Mouse (Mus musculus) intestine, embryonic 15.5 days (tissue): ENCODE results near the gene Gm45713. TPM values are rescaled to one million over a fixed set of nuclear protein-coding genes. Genes with fewer than 3 reads are reported as not detected.

Source experiments
- ATAC-seq: fragments of 200-750 bp; cut with Nextera tagmentation; 2 replicates; pipeline ENCODE4 v1.8.0; 2017; ENCODE audit warnings: moderate TSS enrichment, moderate library complexity
- H3K27ac ChIP-seq: fragments of 300-500 bp; sonication (generic); 2 replicates; pipeline ENCODE4 v1.5.1; 2015; ENCODE audit warnings: mild to moderate bottlenecking, inconsistent platforms
- H3K27me3 ChIP-seq: fragments of 300-500 bp; sonication (generic); replicated peaks from 2 replicates; pipeline ENCODE4 v1.6.1; 2015; ENCODE audit warnings: inconsistent platforms
- H3K36me3 ChIP-seq: fragments of 300-500 bp; sonication (generic); 2 replicates; pipeline ENCODE4 v1.6.1; 2015; ENCODE audit warnings: inconsistent platforms
- H3K4me1 ChIP-seq: fragments of 300-500 bp; sonication (generic); replicated peaks from 2 replicates; pipeline ENCODE4 v1.6.1; 2015; ENCODE audit warnings: inconsistent platforms
- H3K4me2 ChIP-seq: fragments of 300-500 bp; sonication (generic); replicated peaks from 2 replicates; pipeline ENCODE4 v1.6.1; 2015; ENCODE audit warnings: mild to moderate bottlenecking, inconsistent platforms
- H3K4me3 ChIP-seq: fragments of 300-500 bp; sonication (generic); replicated peaks from 2 replicates; pipeline ENCODE4 v1.5.1; 2015; ENCODE audit warnings: inconsistent platforms
- H3K9ac ChIP-seq: fragments of 300-500 bp; sonication (generic); 2 replicates; pipeline ENCODE4 v1.6.1; 2015; ENCODE audit warnings: inconsistent platforms
- H3K9me3 ChIP-seq: fragments of 300-500 bp; sonication (generic); 2 replicates; pipeline ENCODE4 v1.6.1; 2016; ENCODE audit warnings: inconsistent platforms
- WGBS: fragments of 180-500 bp; shearing (Covaris S2); methylation state at CpG from one replicate; pipeline ENCODE4 v1.1.7; 2015; 5-methylcytosine and 5-hydroxymethylcytosine counted together
- polyA plus RNA-seq: library from polyadenylated mRNA; unstranded; fragments of >200 nt; fragmentation: Nextera tagmentation; extraction: Ambion mirVana; gene quantifications from 2 replicates; pipeline ENCODE4 v1.2.1, GENCODE M21; 2015

Gm45713 gene
- 0.24 and 0.28 TPM in 2 replicates for polyA plus RNA-seq

DNA sequence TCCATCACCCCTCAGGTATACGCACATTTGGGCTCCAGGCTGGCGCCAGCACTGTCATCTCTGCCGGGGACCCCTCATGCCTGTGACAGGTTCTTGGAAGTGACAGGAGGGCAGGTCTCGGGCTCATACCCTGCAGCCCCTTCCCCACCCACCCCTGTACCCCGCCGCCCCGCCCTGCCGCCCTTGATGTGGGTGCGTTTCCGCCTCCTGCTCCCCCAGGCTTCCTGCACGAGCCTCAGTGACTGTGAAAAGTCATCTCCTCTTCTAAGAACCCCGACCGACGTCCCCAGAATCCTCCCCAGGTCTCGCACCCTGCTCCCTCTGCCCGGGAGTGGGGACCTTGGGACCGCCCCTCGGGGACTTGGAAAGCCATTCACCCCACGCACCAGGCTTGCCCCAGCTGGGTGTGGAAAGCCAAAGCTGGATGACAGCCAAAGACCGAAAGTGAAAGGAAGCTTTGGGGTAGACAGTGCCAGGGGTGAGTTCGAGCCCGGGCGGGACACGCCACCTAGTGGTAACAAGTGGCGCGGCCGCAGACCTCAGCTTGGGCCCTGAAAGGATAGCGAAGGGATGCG, at the start of gene Gm45713, which contains the start of gene Flt3l:
Gene Gm45713 (minus strand): TSS at position 239 of the 575 bp plus-strand sequence.
Gene Flt3l (minus strand): TSS at position 440 of the 575 bp plus-strand sequence.
- WGBS, result 3% methylated on average over 29 of the region's 29 CpGs
- Histone ChIP-seq H3K36me3 (no peaks in the 10 kb centered on the region), H3K27ac (no peak within 1 kb of the TSS), H3K4me2 (peak within 1 kb of the TSS; percentile 84), H3K4me3 (peak within 1 kb of the TSS; percentile 60), H3K9me3 (no peaks in the 10 kb centered on the region), H3K9ac (peak within 1 kb of the TSS; percentile 69), H3K4me1 (peaks cover 9% of the 10 kb centered on the region), H3K27me3 (no peaks in the 10 kb centered on the region)
- ATAC-seq, result peak; percentile 90

DNA sequence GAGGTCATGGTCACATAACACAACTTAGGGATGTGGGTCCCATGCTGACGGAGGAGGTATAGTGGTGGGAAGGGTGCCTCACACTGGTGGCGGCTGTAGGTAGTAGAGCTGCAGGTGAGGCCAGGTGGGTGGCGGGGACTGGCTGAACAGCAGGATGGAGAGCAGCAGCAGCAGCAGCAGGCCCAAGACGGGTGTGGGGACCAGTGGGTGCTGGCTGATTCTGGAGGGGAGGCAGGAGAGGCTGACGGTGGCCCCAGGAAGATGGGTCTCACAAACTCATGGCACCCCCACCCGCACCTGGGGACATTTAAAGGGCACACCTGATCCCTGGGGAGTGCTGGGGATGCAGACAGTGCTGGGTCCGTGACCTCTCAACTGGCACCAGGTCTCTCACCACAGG, 47.6 kb upstream of the Gm45713 start:
- Histone ChIP-seq H3K27ac (no peak overlapping the region), H3K4me2 (no peak overlapping the region), H3K4me3 (no peak overlapping the region), H3K9me3 (no peaks in the 10 kb centered on the region), H3K9ac (no peak overlapping the region), H3K36me3 (no peaks in the 10 kb centered on the region), H3K27me3 (peaks cover 89% of the 10 kb centered on the region), H3K4me1 (peaks cover 10% of the 10 kb centered on the region)
- WGBS, result 65% methylated on average over 7 of the region's 7 CpGs
- ATAC-seq, result no peak

DNA sequence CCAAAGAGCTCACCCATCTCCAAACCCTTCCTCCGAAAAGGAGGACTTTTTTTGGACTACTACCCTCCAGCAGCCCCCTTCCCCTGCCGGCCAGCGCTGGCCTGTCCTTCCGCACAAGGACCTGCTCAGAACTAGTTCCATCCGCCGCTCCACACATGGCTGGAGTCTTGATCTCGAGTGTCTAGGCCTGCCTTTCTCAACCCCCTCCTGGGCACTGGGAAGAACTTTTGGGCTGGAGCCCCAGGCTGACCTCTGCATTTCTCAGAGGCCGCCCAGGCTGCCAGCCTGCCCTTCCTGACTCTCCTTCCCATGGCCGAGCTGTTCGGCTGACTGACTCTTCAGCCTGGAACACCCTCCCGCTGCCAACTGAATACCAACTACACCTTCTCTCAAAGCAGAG, 46.6 kb upstream of the Gm45713 start:
- H3K4me3 ChIP-seq, result peak overlapping the region; percentile 30
- no peaks in the 10 kb centered on the region for H3K36me3 ChIP-seq
- peak overlapping the region; percentile 36 for H3K9ac ChIP-seq
- ATAC-seq, result peak; percentile 14; the same call in 1 of the 2 replicates
- no peaks in the 10 kb centered on the region for H3K9me3 ChIP-seq
- H3K27me3 ChIP-seq, result peaks cover 92% of the 10 kb centered on the region
- H3K4me1 ChIP-seq, result peaks cover 10% of the 10 kb centered on the region
- peak overlapping the region; percentile 72 for H3K4me2 ChIP-seq
- WGBS, result 15% methylated on average over 11 of the region's 11 CpGs
- no peak overlapping the region for H3K27ac ChIP-seq

DNA sequence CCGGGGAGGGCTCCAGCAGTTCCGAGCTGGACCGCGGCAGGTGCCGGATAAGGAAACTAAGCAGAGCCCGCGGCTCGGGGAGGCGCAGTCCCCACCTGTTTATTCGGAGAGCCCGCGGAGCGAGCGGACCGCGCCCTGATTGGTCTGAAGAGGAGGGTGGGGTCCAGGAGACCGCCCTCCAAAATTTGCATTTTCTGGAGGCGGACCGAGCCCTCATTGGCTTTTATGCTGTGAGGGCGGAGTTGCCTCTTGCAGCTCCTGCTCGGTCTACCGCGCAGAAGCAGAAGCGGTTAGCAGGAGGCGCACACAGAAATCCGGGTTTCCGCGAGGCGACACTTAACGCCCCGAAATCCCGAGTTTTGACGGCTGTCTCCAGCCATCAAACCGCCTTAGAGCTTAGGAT, 46.2 kb upstream of the Gm45713 start:
- WGBS, result under 1% methylated on average over 34 of the region's 34 CpGs
- Histone ChIP-seq H3K27ac (no peak overlapping the region), H3K9me3 (no peaks in the 10 kb centered on the region), H3K27me3 (peaks cover 96% of the 10 kb centered on the region), H3K9ac (peak overlapping the region; percentile 36), H3K4me2 (peak overlapping the region; percentile 72), H3K36me3 (no peaks in the 10 kb centered on the region), H3K4me1 (peaks cover 10% of the 10 kb centered on the region), H3K4me3 (peak overlapping the region; percentile 30)
- ATAC-seq, result peak; percentile 97

DNA sequence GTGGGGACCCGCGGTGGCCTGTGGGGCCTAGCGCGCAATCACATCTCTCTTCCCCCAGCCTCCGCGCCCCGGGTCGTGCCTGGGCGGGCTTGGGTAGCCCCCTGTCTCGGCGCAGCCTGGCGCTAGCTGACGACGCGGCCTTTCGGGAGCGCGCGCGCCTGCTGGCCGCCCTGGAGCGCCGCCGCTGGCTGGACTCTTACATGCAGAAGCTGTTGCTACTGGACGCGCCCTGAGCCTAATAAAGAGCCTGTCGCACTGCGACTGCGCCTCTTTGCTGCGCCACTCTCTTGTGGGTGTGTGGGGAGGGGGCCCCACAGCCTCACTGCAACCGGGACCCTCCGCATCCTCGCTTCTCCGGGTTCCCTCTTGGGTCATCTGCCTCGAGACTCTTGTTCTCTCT, 45.5 kb upstream of the Gm45713 start:
- Histone ChIP-seq H3K36me3 (no peaks in the 10 kb centered on the region), H3K9ac (no peak overlapping the region), H3K27ac (no peak overlapping the region), H3K4me1 (peaks cover 10% of the 10 kb centered on the region), H3K4me2 (peak overlapping the region; percentile 72), H3K9me3 (no peaks in the 10 kb centered on the region), H3K27me3 (peaks cover 96% of the 10 kb centered on the region), H3K4me3 (peak overlapping the region; percentile 12; the same call in 1 of the 2 replicates)
- WGBS, result 4% methylated on average over 35 of the region's 35 CpGs
- ATAC-seq, result peak; percentile 16

DNA sequence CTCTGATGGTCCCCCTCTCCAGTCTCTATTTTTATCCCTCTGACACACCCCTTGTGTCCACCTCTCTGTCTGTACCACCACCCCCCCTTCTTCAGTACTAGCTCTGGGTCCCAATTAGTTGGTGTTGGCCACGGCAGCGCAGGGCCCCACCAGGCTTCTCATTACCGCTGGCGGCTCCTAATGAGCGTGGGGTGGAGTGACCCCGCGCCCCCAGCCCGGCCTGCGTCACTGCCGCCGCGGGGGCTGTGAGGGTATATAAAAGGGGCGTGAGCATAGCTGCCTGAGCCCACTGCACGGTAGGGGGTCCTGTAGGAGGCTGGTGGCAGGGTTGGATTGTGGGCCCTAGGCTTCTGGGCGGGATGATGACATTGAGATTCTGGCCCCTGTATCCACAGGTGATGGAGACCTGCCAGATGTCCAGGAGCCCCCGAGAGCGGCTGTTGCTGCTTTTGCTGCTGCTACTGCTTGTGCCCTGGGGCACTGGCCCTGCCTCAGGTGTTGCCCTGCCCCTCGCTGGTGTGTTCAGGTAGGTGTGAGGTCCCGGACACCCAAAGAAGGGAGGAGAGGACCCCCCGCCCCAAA, 45.0 kb upstream of the Gm45713 start, which contains the start of gene Pth2:
Gene Pth2 (plus strand): TSS at position 100 of the 582 bp plus-strand sequence.
- 23% methylated on average over 20 of the region's 20 CpGs for WGBS
- no peak within 1 kb of the TSS for H3K27ac ChIP-seq
- H3K9me3 ChIP-seq, result no peaks in the 10 kb centered on the region
- H3K9ac ChIP-seq, result no peak within 1 kb of the TSS
- H3K27me3 ChIP-seq, result peaks cover 96% of the 10 kb centered on the region
- H3K4me1 ChIP-seq, result peaks cover 15% of the 10 kb centered on the region
- peak within 1 kb of the TSS; percentile 72 for H3K4me2 ChIP-seq
- peak within 1 kb of the TSS; percentile 12; the same call in 1 of the 2 replicates for H3K4me3 ChIP-seq
- no peaks in the 10 kb centered on the region for H3K36me3 ChIP-seq
- no peak for ATAC-seq

DNA sequence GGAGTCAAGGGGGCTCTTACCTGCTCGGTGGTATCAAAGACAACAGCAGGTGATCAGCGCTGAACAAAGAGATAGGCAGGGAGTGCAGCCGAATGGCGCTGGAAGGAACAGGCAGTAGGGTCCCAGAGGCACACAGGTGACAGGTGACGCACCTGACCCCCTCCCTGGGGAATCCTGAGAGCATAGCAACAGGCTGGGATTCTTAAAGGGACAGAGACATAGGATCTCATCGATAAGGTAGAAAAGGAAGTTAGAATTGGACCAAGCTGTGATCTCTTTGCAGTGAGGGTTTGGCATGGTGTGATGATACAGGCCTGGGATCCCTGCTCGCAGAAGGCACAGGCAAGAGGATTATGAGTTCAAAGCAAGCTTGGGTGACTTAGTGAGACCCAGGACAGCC, 43.4 kb upstream of the Gm45713 start, which contains the start of gene Gfy:
Gene Gfy (minus strand): TSS at position 101 of the 400 bp plus-strand sequence.
- no peak within 1 kb of the TSS for H3K27ac ChIP-seq
- no peaks in the 10 kb centered on the region for H3K36me3 ChIP-seq
- no peak within 1 kb of the TSS for H3K4me2 ChIP-seq
- no peak within 1 kb of the TSS for H3K9ac ChIP-seq
- peaks cover 20% of the 10 kb centered on the region for H3K4me1 ChIP-seq
- no peaks in the 10 kb centered on the region for H3K9me3 ChIP-seq
- WGBS, result 26% methylated on average over 7 of the region's 7 CpGs
- no peak within 1 kb of the TSS for H3K4me3 ChIP-seq
- no peak for ATAC-seq
- H3K27me3 ChIP-seq, result peaks cover 99% of the 10 kb centered on the region

DNA sequence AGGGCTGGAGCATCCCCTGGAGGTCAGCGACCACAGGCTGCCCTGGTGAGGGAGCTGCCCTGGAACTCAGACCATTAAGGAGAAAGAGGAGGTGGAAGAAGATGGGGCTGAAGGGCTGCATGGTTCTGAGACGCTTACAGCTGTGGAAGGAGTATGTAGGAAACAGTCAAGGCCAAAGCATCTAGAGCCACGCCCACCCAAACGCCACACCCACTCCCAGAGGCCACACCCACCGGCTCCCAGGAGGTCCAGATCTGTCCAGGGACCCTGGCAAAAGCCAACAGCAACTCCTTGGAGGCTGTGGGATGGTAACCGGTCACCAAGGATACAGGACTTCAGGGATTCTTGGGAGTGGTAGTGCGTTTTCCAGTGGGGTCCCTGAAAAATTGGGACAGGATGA, 42.5 kb upstream of the Gm45713 start:
- Histone ChIP-seq H3K9ac (no peak overlapping the region), H3K4me3 (no peak overlapping the region), H3K27ac (no peak overlapping the region), H3K4me2 (no peak overlapping the region), H3K4me1 (peaks cover 20% of the 10 kb centered on the region), H3K9me3 (no peaks in the 10 kb centered on the region), H3K27me3 (peaks cover 97% of the 10 kb centered on the region), H3K36me3 (no peaks in the 10 kb centered on the region)
- WGBS, result 21% methylated on average over 7 of the region's 7 CpGs
- ATAC-seq, result no peak

DNA sequence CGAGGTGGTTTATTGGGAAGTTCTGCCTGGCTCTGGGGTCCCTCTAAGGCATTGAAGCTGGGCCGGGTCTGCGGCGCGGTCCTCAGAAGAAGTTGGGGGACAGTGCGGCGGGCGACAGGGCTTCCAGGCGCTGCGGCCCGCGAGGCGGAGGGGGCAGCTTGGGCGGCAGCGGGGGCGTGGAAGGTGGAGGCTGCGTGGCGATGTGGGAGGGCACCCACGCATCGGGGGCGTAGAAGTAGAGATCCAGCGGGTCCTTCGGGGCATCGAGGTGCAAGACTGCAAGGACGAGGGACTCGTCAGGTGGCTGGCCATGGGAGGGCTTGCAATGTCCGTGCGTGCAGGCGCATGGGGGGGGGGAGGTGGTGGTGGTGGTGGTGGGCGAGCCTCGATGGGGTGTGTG, 40.3 kb upstream of the Gm45713 start:
- Histone ChIP-seq H3K4me3 (peak overlapping the region; percentile 15; the same call in 1 of the 2 replicates), H3K36me3 (no peaks in the 10 kb centered on the region), H3K9ac (no peak overlapping the region), H3K27me3 (peaks cover 95% of the 10 kb centered on the region), H3K27ac (no peak overlapping the region), H3K9me3 (no peaks in the 10 kb centered on the region), H3K4me2 (peak overlapping the region; percentile 42), H3K4me1 (peaks cover 11% of the 10 kb centered on the region)
- 4% methylated on average over 31 of the region's 31 CpGs for WGBS
- ATAC-seq, result no peak

DNA sequence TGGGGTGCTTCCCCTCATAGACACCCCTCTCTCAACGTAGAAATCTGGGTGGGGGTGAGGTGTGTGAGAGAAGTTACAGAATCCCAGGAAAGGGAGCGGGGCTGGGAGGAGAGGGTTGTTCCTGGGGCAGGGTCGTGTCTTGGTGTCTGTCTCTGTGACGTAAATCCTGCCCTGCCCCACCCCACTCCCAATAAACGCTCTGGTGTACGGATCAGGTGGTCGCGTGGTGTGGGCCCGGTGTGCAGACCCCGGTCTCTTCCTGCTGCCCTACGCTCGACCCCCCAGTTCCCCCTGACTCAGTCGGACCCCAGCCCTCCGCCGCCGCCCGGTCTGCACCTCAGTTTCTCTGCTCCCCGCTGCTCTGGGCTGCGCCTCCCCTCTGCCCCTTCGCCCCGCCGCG, 39.9 kb upstream of the Gm45713 start:
- H3K4me3 ChIP-seq, result peak overlapping the region; percentile 15; the same call in 1 of the 2 replicates

DNA sequence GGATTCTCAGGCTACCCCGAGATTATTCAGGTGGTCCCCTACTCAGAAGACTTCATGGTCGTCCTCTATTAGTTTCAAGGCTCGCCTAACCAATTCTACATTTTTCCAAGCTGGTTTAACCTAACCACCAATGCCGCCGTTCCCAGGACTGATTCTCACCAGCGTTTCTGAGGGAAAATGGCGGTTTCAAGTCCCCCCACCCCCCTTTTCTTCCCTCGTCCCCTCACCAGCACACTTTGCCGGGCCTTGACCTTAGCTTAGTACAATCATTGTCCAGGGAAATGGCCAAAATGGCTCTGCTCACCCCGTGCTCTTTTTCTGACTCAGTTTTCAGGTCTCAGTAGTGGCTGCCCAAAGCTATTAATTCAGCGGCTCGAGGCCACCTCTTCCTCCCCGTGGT, 39.4 kb upstream of the Gm45713 start:
- Histone ChIP-seq H3K4me3 (no peak overlapping the region), H3K4me2 (no peak overlapping the region), H3K9me3 (no peaks in the 10 kb centered on the region), H3K36me3 (no peaks in the 10 kb centered on the region), H3K9ac (no peak overlapping the region), H3K27me3 (peaks cover 89% of the 10 kb centered on the region), H3K4me1 (peaks cover 10% of the 10 kb centered on the region; the same call in 1 of the 2 replicates), H3K27ac (no peak overlapping the region)
- 5% methylated on average over 13 of the region's 13 CpGs for WGBS
- no peak for ATAC-seq

More for the DNA sequence above, 39.9 kb upstream of the Gm45713 start:
- H3K4me2 ChIP-seq, result peak overlapping the region; percentile 42
- H3K4me1 ChIP-seq, result peaks cover 10% of the 10 kb centered on the region; the same call in 1 of the 2 replicates
- no peak overlapping the region for H3K9ac ChIP-seq
- H3K27ac ChIP-seq, result no peak overlapping the region
- ATAC-seq, result no peak
- no peaks in the 10 kb centered on the region for H3K36me3 ChIP-seq
- H3K27me3 ChIP-seq, result peaks cover 90% of the 10 kb centered on the region
- 4% methylated on average over 23 of the region's 23 CpGs for WGBS
- no peaks in the 10 kb centered on the region for H3K9me3 ChIP-seq

DNA sequence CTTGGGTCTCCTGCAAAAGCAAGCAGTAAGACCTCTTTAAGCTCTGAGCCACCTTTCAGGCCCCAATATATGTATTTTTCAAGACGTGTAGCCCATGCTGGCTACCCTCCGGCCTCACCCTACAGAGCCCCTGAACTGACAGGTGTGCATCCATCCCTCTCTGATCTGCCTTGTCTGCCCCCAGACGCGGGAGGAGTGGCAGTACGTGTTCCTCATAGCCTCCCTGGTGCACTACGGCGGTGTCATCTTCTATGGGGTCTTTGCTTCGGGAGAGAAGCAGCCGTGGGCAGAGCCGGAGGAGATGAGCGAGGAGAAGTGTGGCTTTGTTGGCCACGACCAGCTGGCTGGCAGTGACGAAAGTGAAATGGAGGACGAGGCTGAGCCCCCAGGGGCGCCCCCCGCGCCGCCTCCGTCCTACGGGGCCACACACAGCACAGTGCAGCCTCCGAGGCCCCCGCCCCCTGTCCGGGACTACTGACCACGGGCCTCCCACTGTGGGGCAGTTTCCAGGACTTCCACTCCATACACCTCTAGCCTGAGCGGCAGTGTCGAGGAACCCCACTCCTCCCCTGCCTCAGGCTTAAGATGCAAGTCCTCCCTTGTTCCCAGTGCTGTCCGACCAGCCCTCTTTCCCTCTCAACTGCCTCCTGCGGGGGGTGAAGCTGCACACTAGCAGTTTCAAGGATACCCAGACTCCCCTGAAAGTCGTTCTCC, 38.7 kb upstream of the Gm45713 start:
- Histone ChIP-seq H3K27me3 (peaks cover 85% of the 10 kb centered on the region), H3K4me3 (peak overlapping the region; percentile 13; the same call in 1 of the 2 replicates)
- 5% methylated on average over 29 of the region's 29 CpGs for WGBS

More for the DNA sequence above, 38.7 kb upstream of the Gm45713 start:
- Histone ChIP-seq H3K4me1 (peaks cover 10% of the 10 kb centered on the region; the same call in 1 of the 2 replicates), H3K4me2 (peak overlapping the region; percentile 39), H3K9me3 (0 out of 2 replicates have a peak, but pooled peaks cover under 1% of the 10 kb centered on the region), H3K9ac (no peak overlapping the region), H3K36me3 (no peaks in the 10 kb centered on the region), H3K27ac (no peak overlapping the region)
- no peak for ATAC-seq
